Mouse (Mus musculus): ENCODE measurements around the gene Gm45337. TPM values are rescaled to one million over a fixed set of nuclear protein-coding genes. Genes with fewer than 3 reads are reported as not detected.

Gm45337 gene
- not detected for polyA plus RNA-seq (2014; fragmentation: Illumina TruSeq; extraction: RNeasy Lipid Tissue Mini Kit (QIAGEN cat#74804); ENCODE audit: low read depth, low replicate concordance)

GRCm38 (mm10) chr7:142144507-142144906 lies at the start of gene Gm45337:
Gene Gm45337, minus strand, starts transcription at chr7:142144607.

GRCm38 (mm10) chr7:142190289-142190688 lies 45.9 kb upstream of the Gm45337 start, which contains the start of gene Gm10153:
Gene Gm10153, minus strand, starts transcription at chr7:142190389.

GRCm38 (mm10) chr7:142175905-142176304 lies 31.5 kb upstream of the Gm45337 start, which contains the start of gene Krtap5-2:
Gene Krtap5-2, minus strand, starts transcription at chr7:142176005.

GRCm38 (mm10) chr7:142165639-142166038 lies 21.2 kb upstream of the Gm45337 start, which contains the start of gene Gm4553:
Gene Gm4553, minus strand, starts transcription at chr7:142165739.

GRCm38 (mm10) chr7:142157013-142157412 lies 12.6 kb upstream of the Gm45337 start, which contains the start of gene Gm29735:
Gene Gm29735, minus strand, starts transcription at chr7:142157113.

GRCm38 (mm10) chr7:142135934-142136333 lies 8.5 kb downstream of the Gm45337 start, which contains the start of gene Gm39115:
Gene Gm39115, minus strand, starts transcription at chr7:142136034.

GRCm38 (mm10) chr7:142120629-142121028 lies 23.8 kb downstream of the Gm45337 start, which contains the start of gene Gm45618:
Gene Gm45618, minus strand, starts transcription at chr7:142120729.

GRCm38 (mm10) chr7:142095183-142095931 lies 49.0 kb downstream of the Gm45337 start, which contains the start of gene Dusp8:
Gene Dusp8, minus strand, starts transcription at chr7:142095843.

Other genes starting within 250 kb of the Gm45337 start
- 27.7 TPM for gene Tollip, start 226.1 kb downstream of the Gm45337 start, polyA plus RNA-seq (2014; fragmentation: Illumina TruSeq; extraction: RNeasy Lipid Tissue Mini Kit (QIAGEN cat#74804); ENCODE audit: low read depth, low replicate concordance)
- not detected for gene Brsk2, start 194.9 kb downstream of the Gm45337 start, polyA plus RNA-seq (2014; fragmentation: Illumina TruSeq; extraction: RNeasy Lipid Tissue Mini Kit (QIAGEN cat#74804); ENCODE audit: low read depth, low replicate concordance)
- 8.6 TPM for gene Mob2, start 83.5 kb downstream of the Gm45337 start, polyA plus RNA-seq (2014; fragmentation: Illumina TruSeq; extraction: RNeasy Lipid Tissue Mini Kit (QIAGEN cat#74804); ENCODE audit: low read depth, low replicate concordance)
- not detected for gene Dusp8, start 48.8 kb downstream of the Gm45337 start, polyA plus RNA-seq (2014; fragmentation: Illumina TruSeq; extraction: RNeasy Lipid Tissue Mini Kit (QIAGEN cat#74804); ENCODE audit: low read depth, low replicate concordance)
- not detected for gene Gm45618, start 23.9 kb downstream of the Gm45337 start, polyA plus RNA-seq (2014; fragmentation: Illumina TruSeq; extraction: RNeasy Lipid Tissue Mini Kit (QIAGEN cat#74804); ENCODE audit: low read depth, low replicate concordance)
- gene Gm39115, start 8.6 kb downstream of the Gm45337 start, polyA plus RNA-seq (2014; fragmentation: Illumina TruSeq; extraction: RNeasy Lipid Tissue Mini Kit (QIAGEN cat#74804); ENCODE audit: low read depth, low replicate concordance), result not detected
- not detected for gene Gm29735, start 12.5 kb upstream of the Gm45337 start, polyA plus RNA-seq (2014; fragmentation: Illumina TruSeq; extraction: RNeasy Lipid Tissue Mini Kit (QIAGEN cat#74804); ENCODE audit: low read depth, low replicate concordance)
- gene Gm4553, start 21.1 kb upstream of the Gm45337 start, polyA plus RNA-seq (2014; fragmentation: Illumina TruSeq; extraction: RNeasy Lipid Tissue Mini Kit (QIAGEN cat#74804); ENCODE audit: low read depth, low replicate concordance), result not detected
- not detected for gene Krtap5-2, start 31.4 kb upstream of the Gm45337 start, polyA plus RNA-seq (2014; fragmentation: Illumina TruSeq; extraction: RNeasy Lipid Tissue Mini Kit (QIAGEN cat#74804); ENCODE audit: low read depth, low replicate concordance)
- not detected for gene Gm10153, start 45.8 kb upstream of the Gm45337 start, polyA plus RNA-seq (2014; fragmentation: Illumina TruSeq; extraction: RNeasy Lipid Tissue Mini Kit (QIAGEN cat#74804); ENCODE audit: low read depth, low replicate concordance)
- gene Krtap5-3, start 56.8 kb upstream of the Gm45337 start, polyA plus RNA-seq (2014; fragmentation: Illumina TruSeq; extraction: RNeasy Lipid Tissue Mini Kit (QIAGEN cat#74804); ENCODE audit: low read depth, low replicate concordance), result not detected
- not detected for gene Gm7579, start 67.3 kb upstream of the Gm45337 start, polyA plus RNA-seq (2014; fragmentation: Illumina TruSeq; extraction: RNeasy Lipid Tissue Mini Kit (QIAGEN cat#74804); ENCODE audit: low read depth, low replicate concordance)
- not detected for gene Krtap5-5, start 85.4 kb upstream of the Gm45337 start, polyA plus RNA-seq (2014; fragmentation: Illumina TruSeq; extraction: RNeasy Lipid Tissue Mini Kit (QIAGEN cat#74804); ENCODE audit: low read depth, low replicate concordance)
- gene Gm40460, start 96.5 kb upstream of the Gm45337 start, polyA plus RNA-seq (2014; fragmentation: Illumina TruSeq; extraction: RNeasy Lipid Tissue Mini Kit (QIAGEN cat#74804); ENCODE audit: low read depth, low replicate concordance), result not detected
- not detected for gene Gm2431, start 113.7 kb upstream of the Gm45337 start, polyA plus RNA-seq (2014; fragmentation: Illumina TruSeq; extraction: RNeasy Lipid Tissue Mini Kit (QIAGEN cat#74804); ENCODE audit: low read depth, low replicate concordance)
- gene Gm4559, start 129.8 kb upstream of the Gm45337 start, polyA plus RNA-seq (2014; fragmentation: Illumina TruSeq; extraction: RNeasy Lipid Tissue Mini Kit (QIAGEN cat#74804); ENCODE audit: low read depth, low replicate concordance), result not detected
- not detected for gene Krtap5-1, start 152.5 kb upstream of the Gm45337 start, polyA plus RNA-seq (2014; fragmentation: Illumina TruSeq; extraction: RNeasy Lipid Tissue Mini Kit (QIAGEN cat#74804); ENCODE audit: low read depth, low replicate concordance)
- not detected for gene Krtap5-4, start 158.9 kb upstream of the Gm45337 start, polyA plus RNA-seq (2014; fragmentation: Illumina TruSeq; extraction: RNeasy Lipid Tissue Mini Kit (QIAGEN cat#74804); ENCODE audit: low read depth, low replicate concordance)
- gene Ifitm10, start 229.1 kb upstream of the Gm45337 start, polyA plus RNA-seq (2014; fragmentation: Illumina TruSeq; extraction: RNeasy Lipid Tissue Mini Kit (QIAGEN cat#74804); ENCODE audit: low read depth, low replicate concordance), result not detected
- 19.5 TPM for gene Gm49369, start 238.1 kb upstream of the Gm45337 start, polyA plus RNA-seq (2014; fragmentation: Illumina TruSeq; extraction: RNeasy Lipid Tissue Mini Kit (QIAGEN cat#74804); ENCODE audit: low read depth, low replicate concordance)
- 59.5 TPM for gene Ctsd, start 243.4 kb upstream of the Gm45337 start, polyA plus RNA-seq (2014; fragmentation: Illumina TruSeq; extraction: RNeasy Lipid Tissue Mini Kit (QIAGEN cat#74804); ENCODE audit: low read depth, low replicate concordance)